Mouse (Mus musculus): ENCODE measurements at regions not wholly inside any gene's neighbourhood (a gene's known extent, or its start where the extent isn't known, plus 50 kb on each side); places are given as distances from the start of the nearest gene placed in this dataset.

GRCm38 (mm10) chr1:35927049-35927415 is 141.2 kb upstream of the Hs6st1 start:
- Histone ChIP-seq H3K4me1 (ENCODE audit: control insufficient read depth, insufficient read depth, low read length) (no peaks in the 10 kb centered on the region), H3K27ac (ENCODE audit: insufficient read depth, low read length) (no peak overlapping the region), H3K4me3 (ENCODE audit: insufficient read depth, low read length) (no peak overlapping the region)
- no peak for TF ChIP-seq CTCF (IDR thresholded peaks at IDR 0.05; ENCODE audit: extremely low read depth, insufficient read depth, low read length)
- no peak for TF ChIP-seq POLR2A (IDR thresholded peaks at IDR 0.05; ENCODE audit: extremely low read depth, insufficient read depth, low read length)

- TF ChIP-seq POLR2A (IDR thresholded peaks at IDR 0.05; ENCODE audit: extremely low read depth, insufficient read depth, low read length) (no peak), CTCF (IDR thresholded peaks at IDR 0.05; ENCODE audit: extremely low read depth, insufficient read depth, low read length) (no peak)
- no peak overlapping the region for H3K27ac ChIP-seq (ENCODE audit: insufficient read depth, low read length)
- no peaks in the 10 kb centered on the region for H3K4me1 ChIP-seq (ENCODE audit: control insufficient read depth, insufficient read depth, low read length)
- no peak overlapping the region for H3K4me3 ChIP-seq (ENCODE audit: insufficient read depth, low read length)
Measured at GRCm38 (mm10) chr1:35930351-35930750, 137.8 kb upstream of the Hs6st1 start.

- H3K27ac ChIP-seq (ENCODE audit: insufficient read depth, low read length), result no peak overlapping the region
- no peak overlapping the region for H3K4me3 ChIP-seq (ENCODE audit: insufficient read depth, low read length)
- TF ChIP-seq POLR2A (IDR thresholded peaks at IDR 0.05; ENCODE audit: extremely low read depth, insufficient read depth, low read length) (no peak), CTCF (IDR thresholded peaks at IDR 0.05; ENCODE audit: extremely low read depth, insufficient read depth, low read length) (no peak)
- peaks cover 2% of the 10 kb centered on the region; the same call in 1 of the 2 replicates for H3K4me1 ChIP-seq (ENCODE audit: control insufficient read depth, insufficient read depth, low read length)
Measured at GRCm38 (mm10) chr1:35931056-35931455, 137.1 kb upstream of the Hs6st1 start.

- no peak for TF ChIP-seq POLR2A (IDR thresholded peaks at IDR 0.05; ENCODE audit: extremely low read depth, insufficient read depth, low read length)
- TF ChIP-seq CTCF (IDR thresholded peaks at IDR 0.05; ENCODE audit: extremely low read depth, insufficient read depth, low read length), result no peak
- Histone ChIP-seq H3K4me3 (ENCODE audit: insufficient read depth, low read length) (no peak overlapping the region), H3K27ac (ENCODE audit: insufficient read depth, low read length) (no peak overlapping the region), H3K4me1 (ENCODE audit: control insufficient read depth, insufficient read depth, low read length) (peaks cover 2% of the 10 kb centered on the region; the same call in 1 of the 2 replicates)
Measured at GRCm38 (mm10) chr1:35933511-35933910, 134.7 kb upstream of the Hs6st1 start.

GRCm38 (mm10) chr1:35935099-35935651 is 133.0 kb upstream of the Hs6st1 start:
- H3K4me1 ChIP-seq (ENCODE audit: control insufficient read depth, insufficient read depth, low read length), result peaks cover 2% of the 10 kb centered on the region; the same call in 1 of the 2 replicates
- H3K27ac ChIP-seq (ENCODE audit: insufficient read depth, low read length), result no peak overlapping the region
- TF ChIP-seq CTCF (IDR thresholded peaks at IDR 0.05; ENCODE audit: extremely low read depth, insufficient read depth, low read length), result no peak
- TF ChIP-seq POLR2A (IDR thresholded peaks at IDR 0.05; ENCODE audit: extremely low read depth, insufficient read depth, low read length), result no peak
- no peak overlapping the region for H3K4me3 ChIP-seq (ENCODE audit: insufficient read depth, low read length)

- H3K4me3 ChIP-seq (ENCODE audit: insufficient read depth, low read length), result no peak overlapping the region
- peaks cover 2% of the 10 kb centered on the region; the same call in 1 of the 2 replicates for H3K4me1 ChIP-seq (ENCODE audit: control insufficient read depth, insufficient read depth, low read length)
- TF ChIP-seq CTCF (IDR thresholded peaks at IDR 0.05; ENCODE audit: extremely low read depth, insufficient read depth, low read length), result no peak
- TF ChIP-seq POLR2A (IDR thresholded peaks at IDR 0.05; ENCODE audit: extremely low read depth, insufficient read depth, low read length), result no peak
- H3K27ac ChIP-seq (ENCODE audit: insufficient read depth, low read length), result no peak overlapping the region
Measured at GRCm38 (mm10) chr1:35936362-35937093, 131.7 kb upstream of the Hs6st1 start.

- TF ChIP-seq POLR2A (IDR thresholded peaks at IDR 0.05; ENCODE audit: extremely low read depth, insufficient read depth, low read length) (no peak), CTCF (IDR thresholded peaks at IDR 0.05; ENCODE audit: extremely low read depth, insufficient read depth, low read length) (no peak)
- Histone ChIP-seq H3K4me3 (ENCODE audit: insufficient read depth, low read length) (no peak overlapping the region), H3K27ac (ENCODE audit: insufficient read depth, low read length) (no peak overlapping the region), H3K4me1 (ENCODE audit: control insufficient read depth, insufficient read depth, low read length) (peaks cover 2% of the 10 kb centered on the region; the same call in 1 of the 2 replicates)
Measured at GRCm38 (mm10) chr1:35940236-35940635, 128.0 kb upstream of the Hs6st1 start.

- H3K4me3 ChIP-seq (ENCODE audit: insufficient read depth, low read length), result no peak overlapping the region
- no peak for TF ChIP-seq POLR2A (IDR thresholded peaks at IDR 0.05; ENCODE audit: extremely low read depth, insufficient read depth, low read length)
- no peak for TF ChIP-seq CTCF (IDR thresholded peaks at IDR 0.05; ENCODE audit: extremely low read depth, insufficient read depth, low read length)
- no peak overlapping the region for H3K27ac ChIP-seq (ENCODE audit: insufficient read depth, low read length)
- no peaks in the 10 kb centered on the region for H3K4me1 ChIP-seq (ENCODE audit: control insufficient read depth, insufficient read depth, low read length)
Measured at GRCm38 (mm10) chr1:35941642-35942077, 126.5 kb upstream of the Hs6st1 start.

GRCm38 (mm10) chr1:35942222-35942621 is 126.0 kb upstream of the Hs6st1 start:
- TF ChIP-seq POLR2A (IDR thresholded peaks at IDR 0.05; ENCODE audit: extremely low read depth, insufficient read depth, low read length) (no peak), CTCF (IDR thresholded peaks at IDR 0.05; ENCODE audit: extremely low read depth, insufficient read depth, low read length) (no peak)
- Histone ChIP-seq H3K4me1 (ENCODE audit: control insufficient read depth, insufficient read depth, low read length) (no peaks in the 10 kb centered on the region), H3K4me3 (ENCODE audit: insufficient read depth, low read length) (no peak overlapping the region), H3K27ac (ENCODE audit: insufficient read depth, low read length) (no peak overlapping the region)

GRCm38 (mm10) chr1:35943800-35944199 is 124.4 kb upstream of the Hs6st1 start:
- TF ChIP-seq POLR2A (IDR thresholded peaks at IDR 0.05; ENCODE audit: extremely low read depth, insufficient read depth, low read length) (no peak), CTCF (IDR thresholded peaks at IDR 0.05; ENCODE audit: extremely low read depth, insufficient read depth, low read length) (no peak)
- no peak overlapping the region for H3K4me3 ChIP-seq (ENCODE audit: insufficient read depth, low read length)
- H3K4me1 ChIP-seq (ENCODE audit: control insufficient read depth, insufficient read depth, low read length), result no peaks in the 10 kb centered on the region
- H3K27ac ChIP-seq (ENCODE audit: insufficient read depth, low read length), result no peak overlapping the region
